Mouse (Mus musculus): ENCODE results near the gene Hdac9. TPM values are rescaled to one million over a fixed set of nuclear protein-coding genes. Genes with fewer than 3 reads are reported as not detected.

Gene Hdac9
- polyA plus RNA-seq, 1 experiment, result not detected

DNA sequence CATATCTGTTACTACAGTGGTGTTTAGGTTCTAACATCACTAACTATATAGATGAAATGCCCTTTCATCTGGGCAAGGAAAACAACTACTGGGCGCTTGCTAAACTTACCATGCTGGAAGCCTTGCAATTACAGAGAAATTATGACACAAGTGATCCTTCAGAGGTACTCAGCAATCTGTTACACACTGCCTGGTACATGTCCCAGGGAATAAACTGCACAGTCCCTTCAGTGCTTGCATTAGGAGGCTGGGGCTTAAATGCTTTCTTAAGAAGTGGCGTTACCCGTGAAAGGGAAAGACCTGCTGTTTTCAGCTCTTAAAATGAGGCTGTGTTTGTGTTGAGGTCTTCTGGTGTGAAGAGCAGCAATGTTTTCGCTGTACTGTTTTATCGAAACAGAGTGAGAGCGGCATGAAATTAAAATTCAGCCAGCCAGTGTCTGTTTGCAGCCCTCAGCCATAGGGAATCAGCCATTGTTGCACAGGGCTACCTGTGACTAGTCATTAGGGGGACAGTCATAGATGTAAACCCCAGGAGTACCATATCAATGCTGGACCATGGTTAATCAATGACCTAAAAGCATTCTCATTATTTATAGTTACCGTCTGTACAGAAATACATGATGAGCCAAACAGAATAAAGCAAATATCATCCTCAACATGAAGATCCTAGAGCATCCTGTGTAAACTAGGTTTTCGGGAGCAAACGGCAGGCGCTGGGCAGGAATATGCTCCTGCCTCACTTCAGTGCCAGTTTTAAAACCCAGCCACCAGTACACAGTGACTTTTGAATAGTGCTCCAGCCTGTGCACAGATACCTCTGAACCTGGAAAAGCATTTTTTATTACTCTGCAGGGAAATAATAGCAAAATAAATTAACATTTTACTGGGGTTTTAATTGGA, 125.4 kb downstream of the Hdac9 start:
- Histone ChIP-seq H3K4me1 (no peaks in the 10 kb centered on the region), H3K36me3 (replicated peaks; ENCODE audit: low read length) (no peaks in the 10 kb centered on the region), H3K4me3 (replicated peaks) (no peak overlapping the region), H3K9me3 (no peaks in the 10 kb centered on the region), H3K27me3 (replicated peaks) (no peaks in the 10 kb centered on the region)
- TF ChIP-seq GATA1 (IDR thresholded peaks at IDR 0.05; ENCODE audit: borderline replicate concordance, low read length) (no peak), FLI1 (IDR thresholded peaks at IDR 0.05; ENCODE audit: low read length) (no peak)

DNA sequence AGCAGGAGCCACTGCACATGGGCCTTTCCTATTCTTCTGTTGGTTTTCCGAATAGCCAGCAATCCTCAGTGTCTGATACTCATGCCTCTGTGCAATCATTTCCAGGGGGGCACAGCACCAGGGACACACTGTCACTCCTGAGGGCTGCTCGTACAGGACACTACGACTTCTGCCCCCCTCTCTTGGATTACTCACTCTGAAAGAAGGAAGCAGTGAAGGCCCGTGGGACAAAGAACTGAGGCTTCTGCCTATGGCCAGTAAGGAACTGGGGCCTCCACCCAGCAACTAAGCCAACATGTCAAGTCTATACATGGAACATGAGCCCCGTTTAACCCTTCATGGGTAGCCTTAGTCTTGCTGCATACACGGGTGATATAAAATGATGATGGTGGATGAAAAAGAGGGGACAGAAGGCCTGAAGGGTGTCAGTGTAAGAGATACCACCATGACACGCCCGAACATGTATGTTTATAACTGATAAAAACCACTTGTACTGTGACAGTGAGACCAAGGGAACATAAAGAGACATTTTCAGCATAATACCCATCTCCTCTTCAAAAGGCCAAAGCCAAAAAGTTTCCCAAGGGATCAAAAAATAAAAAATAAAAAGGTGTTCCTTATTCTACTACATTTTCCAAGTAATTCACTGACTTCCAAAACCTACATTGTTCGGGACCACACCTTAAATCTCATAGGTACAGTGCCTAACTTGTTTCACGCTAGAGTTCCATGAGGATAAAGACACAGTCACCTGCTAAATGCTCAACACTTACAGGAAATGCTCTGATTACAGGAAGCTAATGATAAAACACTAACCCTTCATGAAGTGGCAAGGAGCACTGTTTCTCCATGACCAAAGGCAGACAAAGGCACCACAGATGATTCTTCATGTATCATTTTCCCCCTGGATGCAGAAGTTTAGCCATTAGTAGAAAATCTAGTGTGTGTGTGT, 127.6 kb downstream of the Hdac9 start:
- Histone ChIP-seq H3K4me3 (replicated peaks) (no peak overlapping the region), H3K36me3 (replicated peaks; ENCODE audit: low read length) (no peaks in the 10 kb centered on the region), H3K4me1 (no peaks in the 10 kb centered on the region), H3K27me3 (replicated peaks) (no peaks in the 10 kb centered on the region), H3K9me3 (no peaks in the 10 kb centered on the region)
- TF ChIP-seq GATA1 (IDR thresholded peaks at IDR 0.05; ENCODE audit: borderline replicate concordance, low read length) (no peak), FLI1 (IDR thresholded peaks at IDR 0.05; ENCODE audit: low read length) (no peak)

DNA sequence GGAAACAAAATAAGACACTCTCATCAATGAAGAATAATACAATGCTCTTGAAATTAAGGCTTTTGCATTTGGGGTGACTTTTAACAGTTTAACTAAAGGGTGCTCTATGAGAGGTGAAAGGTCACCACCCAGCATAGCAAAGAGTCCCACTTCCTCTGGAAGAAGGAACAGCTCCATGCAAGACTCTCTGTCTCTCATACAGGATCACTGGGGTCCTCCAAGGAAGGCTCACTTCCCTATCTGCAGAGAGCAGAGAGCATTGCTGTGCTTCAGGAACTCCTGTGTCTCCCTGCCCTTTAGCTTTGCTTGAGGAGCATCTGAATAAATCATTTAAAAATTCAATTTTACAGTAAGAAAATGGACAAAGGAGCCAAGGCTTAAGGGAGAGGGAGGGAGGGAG, 129.5 kb downstream of the Hdac9 start:
- no peaks in the 10 kb centered on the region for H3K4me1 ChIP-seq
- H3K9me3 ChIP-seq, result no peaks in the 10 kb centered on the region
- no peaks in the 10 kb centered on the region for H3K27me3 ChIP-seq (replicated peaks)
- no peak overlapping the region for H3K4me3 ChIP-seq (replicated peaks)
- H3K36me3 ChIP-seq (replicated peaks; ENCODE audit: low read length), result no peaks in the 10 kb centered on the region
- no peak for TF ChIP-seq GATA1 (IDR thresholded peaks at IDR 0.05; ENCODE audit: borderline replicate concordance, low read length)
- no peak for TF ChIP-seq FLI1 (IDR thresholded peaks at IDR 0.05; ENCODE audit: low read length)

DNA sequence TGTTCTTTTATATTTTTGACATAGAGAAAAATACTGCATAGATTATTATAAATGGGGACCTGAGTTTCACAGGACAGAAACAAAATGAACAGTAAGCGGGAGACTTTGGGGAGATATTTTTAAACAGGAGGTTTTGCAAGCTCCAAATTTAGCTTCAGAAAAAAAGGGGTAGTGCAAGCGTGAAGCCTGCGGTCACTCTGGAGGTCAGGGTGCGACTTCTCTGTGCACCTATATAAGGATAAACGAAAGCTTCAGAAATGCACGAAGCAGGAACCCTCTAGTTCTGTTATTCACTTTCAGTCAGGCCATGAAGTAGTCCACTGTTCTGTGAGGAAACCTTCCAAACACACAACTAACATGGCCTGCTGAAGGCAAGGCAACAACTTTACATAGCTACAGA, 133.3 kb downstream of the Hdac9 start:
- no peak overlapping the region for H3K4me3 ChIP-seq (replicated peaks)
- H3K9me3 ChIP-seq, result no peaks in the 10 kb centered on the region
- TF ChIP-seq GATA1 (IDR thresholded peaks at IDR 0.05; ENCODE audit: borderline replicate concordance, low read length), result no peak
- H3K27me3 ChIP-seq (replicated peaks), result no peaks in the 10 kb centered on the region
- H3K36me3 ChIP-seq (replicated peaks; ENCODE audit: low read length), result no peaks in the 10 kb centered on the region
- H3K4me1 ChIP-seq, result no peaks in the 10 kb centered on the region

DNA sequence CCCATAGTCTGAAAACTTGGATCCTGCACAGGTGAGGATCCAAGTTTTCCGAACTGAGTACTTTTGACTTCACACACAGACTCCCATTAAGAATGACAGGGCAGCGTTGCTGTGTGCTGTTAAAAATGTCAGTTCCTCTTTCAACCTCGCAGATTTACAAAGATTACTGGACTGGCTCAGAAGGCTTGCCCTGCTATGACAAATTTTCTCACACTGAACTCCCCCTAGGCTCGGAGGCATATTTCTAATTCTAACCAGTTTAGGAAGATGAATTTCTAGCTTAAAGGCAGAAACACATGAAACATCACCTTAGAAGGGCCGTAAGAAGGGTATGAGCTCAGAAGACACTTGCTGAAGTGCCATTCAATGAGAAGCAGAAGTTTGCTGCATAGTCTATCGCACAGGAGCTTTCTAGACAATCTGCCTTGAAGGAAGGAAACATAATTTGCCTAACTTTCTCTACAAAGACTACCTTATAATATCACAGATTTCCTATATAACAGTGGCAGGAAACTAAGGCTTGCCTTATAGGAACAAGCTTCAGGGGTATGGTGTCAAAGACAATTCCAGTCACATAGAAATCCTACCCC, 137.4 kb downstream of the Hdac9 start:
- Histone ChIP-seq H3K9me3 (no peaks in the 10 kb centered on the region), H3K4me1 (no peaks in the 10 kb centered on the region), H3K36me3 (replicated peaks; ENCODE audit: low read length) (no peaks in the 10 kb centered on the region), H3K27me3 (replicated peaks) (no peaks in the 10 kb centered on the region), H3K4me3 (replicated peaks) (no peak overlapping the region)
- TF ChIP-seq FLI1 (IDR thresholded peaks at IDR 0.05; ENCODE audit: low read length) (no peak), GATA1 (IDR thresholded peaks at IDR 0.05; ENCODE audit: borderline replicate concordance, low read length) (no peak)

DNA sequence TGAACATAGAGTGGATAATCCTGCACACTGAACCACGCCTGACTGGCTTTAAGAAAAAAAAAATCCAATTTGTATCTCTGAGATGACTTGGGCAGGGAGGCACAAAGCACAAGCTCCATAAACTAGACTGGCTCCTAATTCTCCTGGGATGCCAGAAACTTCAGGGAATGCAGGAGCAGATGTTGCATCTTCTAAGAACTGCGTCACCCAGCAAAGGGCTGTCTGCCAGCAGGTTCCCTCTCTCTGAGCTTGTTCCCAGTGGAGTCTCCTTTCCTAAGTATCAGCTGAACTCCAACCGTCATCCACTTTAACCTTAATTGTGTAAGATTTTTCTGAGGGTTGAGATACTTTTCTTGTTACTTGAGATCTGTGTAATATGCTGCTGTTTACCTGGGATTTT, 140.7 kb downstream of the Hdac9 start:
- no peak for TF ChIP-seq GATA1 (IDR thresholded peaks at IDR 0.05; ENCODE audit: borderline replicate concordance, low read length)
- TF ChIP-seq FLI1 (IDR thresholded peaks at IDR 0.05; ENCODE audit: low read length), result no peak
- H3K36me3 ChIP-seq (replicated peaks; ENCODE audit: low read length), result no peaks in the 10 kb centered on the region
- H3K4me3 ChIP-seq (replicated peaks), result no peak overlapping the region
- no peaks in the 10 kb centered on the region for H3K4me1 ChIP-seq
- H3K9me3 ChIP-seq, result no peaks in the 10 kb centered on the region
- H3K27me3 ChIP-seq (replicated peaks), result no peaks in the 10 kb centered on the region

DNA sequence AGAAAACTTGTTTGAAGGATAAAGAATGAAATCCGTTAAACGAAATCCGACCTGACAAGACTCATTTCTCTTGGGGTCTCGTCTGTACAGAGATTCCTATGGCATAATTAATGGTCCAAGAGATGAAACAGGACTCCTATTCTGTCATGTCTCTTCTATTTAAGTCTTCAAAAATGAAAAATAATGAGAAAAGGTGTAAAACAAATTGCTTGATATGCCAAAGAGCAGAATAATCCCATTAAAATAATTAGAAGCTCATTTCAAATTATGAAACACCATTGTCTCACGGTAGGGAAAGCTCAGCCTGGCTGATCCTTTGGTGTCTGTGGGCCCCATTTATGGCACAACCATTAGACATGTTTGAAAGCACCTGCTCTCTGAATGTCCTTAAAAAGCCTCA, 142.8 kb downstream of the Hdac9 start:
- H3K4me3 ChIP-seq (replicated peaks), result no peak overlapping the region
- H3K9me3 ChIP-seq, result no peaks in the 10 kb centered on the region
- no peaks in the 10 kb centered on the region for H3K36me3 ChIP-seq (replicated peaks; ENCODE audit: low read length)
- H3K27me3 ChIP-seq (replicated peaks), result no peaks in the 10 kb centered on the region
- TF ChIP-seq FLI1 (IDR thresholded peaks at IDR 0.05; ENCODE audit: low read length) (no peak), GATA1 (IDR thresholded peaks at IDR 0.05; ENCODE audit: borderline replicate concordance, low read length) (no peak)
- no peaks in the 10 kb centered on the region for H3K4me1 ChIP-seq

DNA sequence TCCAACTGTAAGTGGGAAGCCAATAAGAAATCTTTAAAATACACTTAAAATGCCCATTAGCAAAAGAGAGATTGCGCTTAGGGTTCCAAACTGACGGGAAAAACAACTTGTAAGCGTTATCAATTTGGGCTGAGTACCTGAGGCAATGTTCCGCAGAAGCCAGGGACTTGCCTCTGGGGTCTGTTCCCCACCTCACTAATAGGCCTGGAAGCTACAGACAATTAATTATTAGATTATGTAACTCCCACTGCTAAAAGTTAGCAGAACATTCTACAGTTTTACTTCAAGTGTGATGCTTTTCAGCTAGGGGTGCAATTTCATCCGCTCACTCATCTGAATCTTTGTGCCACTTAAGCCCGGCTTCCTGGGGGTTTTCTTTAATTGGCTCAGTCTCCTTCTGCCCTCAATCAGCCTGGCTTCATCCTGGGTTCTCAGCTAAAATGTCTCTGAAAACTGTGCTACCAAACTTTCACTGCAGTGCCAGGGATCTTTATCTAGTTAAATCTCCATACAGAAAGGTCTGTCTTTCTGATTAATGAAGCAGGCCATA, 149.6 kb downstream of the Hdac9 start:
- H3K27me3 ChIP-seq (replicated peaks), result no peaks in the 10 kb centered on the region
- no peaks in the 10 kb centered on the region for H3K9me3 ChIP-seq
- H3K36me3 ChIP-seq (replicated peaks; ENCODE audit: low read length), result no peaks in the 10 kb centered on the region
- TF ChIP-seq GATA1 (IDR thresholded peaks at IDR 0.05; ENCODE audit: borderline replicate concordance, low read length), result no peak
- TF ChIP-seq FLI1 (IDR thresholded peaks at IDR 0.05; ENCODE audit: low read length), result no peak
- 0 out of 2 replicates have a peak, but pooled peaks cover 4% of the 10 kb centered on the region for H3K4me1 ChIP-seq
- no peak overlapping the region for H3K4me3 ChIP-seq (replicated peaks)

DNA sequence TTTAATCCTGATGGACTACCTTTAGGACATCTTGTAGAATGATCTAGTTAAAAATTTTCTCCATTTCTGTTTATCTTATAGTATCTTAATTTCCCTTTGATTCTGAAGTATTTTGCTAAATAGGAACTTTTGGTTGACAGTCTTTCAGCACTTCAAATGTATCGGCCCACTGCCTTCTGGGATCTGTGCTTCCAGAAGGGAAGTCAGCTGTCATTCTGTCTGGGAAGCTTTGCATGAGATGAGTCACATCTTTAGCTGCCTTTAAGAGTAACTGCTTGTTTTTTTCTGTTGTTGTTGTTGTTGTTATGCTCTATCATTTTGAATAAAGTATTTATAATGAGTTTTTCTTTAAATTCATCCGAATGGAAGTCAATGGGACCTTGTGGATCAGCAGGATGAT, 169.6 kb downstream of the Hdac9 start:
- H3K27me3 ChIP-seq (replicated peaks), result no peaks in the 10 kb centered on the region
- H3K4me1 ChIP-seq, result peaks cover 5% of the 10 kb centered on the region
- TF ChIP-seq FLI1 (IDR thresholded peaks at IDR 0.05; ENCODE audit: low read length), result no peak
- no peak for TF ChIP-seq GATA1 (IDR thresholded peaks at IDR 0.05; ENCODE audit: borderline replicate concordance, low read length)
- no peaks in the 10 kb centered on the region for H3K36me3 ChIP-seq (replicated peaks; ENCODE audit: low read length)
- no peak overlapping the region for H3K4me3 ChIP-seq (replicated peaks)
- no peaks in the 10 kb centered on the region for H3K9me3 ChIP-seq
